Mouse (Mus musculus) right cerebral cortex, adult 2 months (tissue): ENCODE results near the gene Disp2.

Experiments used
- DNase-seq, 2 experiments: peaks; one replicate each; pipeline ENCODE4 v3.0.0; 2021 to 2022; ENCODE audit warnings: low spot score in 2 of 2

The Disp2 gene

DNA sequence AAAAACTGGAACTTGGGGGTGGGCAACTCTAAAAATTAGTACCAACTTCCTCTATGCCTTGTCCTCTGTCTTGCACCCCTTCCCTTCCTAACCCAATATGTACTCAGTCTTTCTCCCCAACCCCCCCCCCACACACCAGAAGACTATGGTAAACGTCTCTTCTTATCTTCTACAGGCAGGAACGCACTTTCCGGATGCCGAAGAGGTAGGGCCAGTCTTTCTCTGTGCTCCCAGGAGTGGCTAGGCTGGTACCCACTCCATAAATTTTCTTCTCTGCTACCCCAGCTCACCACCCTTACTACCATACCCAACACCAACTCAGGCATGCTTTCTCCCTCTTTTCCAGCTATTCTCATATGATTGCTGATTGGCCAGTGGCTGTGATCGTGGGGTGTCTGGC lies 7.0 kb downstream of the Disp2 start:
- no peak for DNase-seq

DNA sequence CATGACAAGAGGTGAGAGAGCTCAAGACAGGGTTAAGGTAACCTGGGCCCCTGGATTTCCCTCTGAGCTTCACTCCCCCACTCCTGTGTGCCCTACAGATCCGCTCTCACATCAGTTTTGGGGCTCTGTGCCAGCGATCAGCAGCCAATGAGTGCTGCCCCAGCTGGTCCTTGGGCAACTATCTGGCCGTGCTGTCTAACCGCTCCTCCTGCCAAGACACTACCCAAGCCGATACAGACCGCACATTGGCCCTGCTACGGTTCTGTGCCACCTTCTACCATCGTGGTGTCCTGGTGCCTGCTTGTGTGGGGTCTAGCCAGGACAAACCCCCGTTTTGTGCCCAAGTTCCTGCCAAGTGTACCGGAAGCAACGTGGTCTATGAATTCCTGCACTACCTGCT lies 10.0 kb downstream of the Disp2 start:
- no peak for DNase-seq

GRCm38 (mm10) chr2:118790221-118790550 lies 10.7 kb downstream of the Disp2 start:
- no peak for DNase-seq

- DNase-seq = peak; percentile 53 to 55
Observed at GRCm38 (mm10) chr2:118790551-118791525, 11.3 kb downstream of the Disp2 start.

GRCm38 (mm10) chr2:118791591-118792258 lies 12.2 kb downstream of the Disp2 start:
- DNase-seq = no peak

- DNase-seq = no peak
Observed at GRCm38 (mm10) chr2:118792259-118792613, 12.7 kb downstream of the Disp2 start.

DNA sequence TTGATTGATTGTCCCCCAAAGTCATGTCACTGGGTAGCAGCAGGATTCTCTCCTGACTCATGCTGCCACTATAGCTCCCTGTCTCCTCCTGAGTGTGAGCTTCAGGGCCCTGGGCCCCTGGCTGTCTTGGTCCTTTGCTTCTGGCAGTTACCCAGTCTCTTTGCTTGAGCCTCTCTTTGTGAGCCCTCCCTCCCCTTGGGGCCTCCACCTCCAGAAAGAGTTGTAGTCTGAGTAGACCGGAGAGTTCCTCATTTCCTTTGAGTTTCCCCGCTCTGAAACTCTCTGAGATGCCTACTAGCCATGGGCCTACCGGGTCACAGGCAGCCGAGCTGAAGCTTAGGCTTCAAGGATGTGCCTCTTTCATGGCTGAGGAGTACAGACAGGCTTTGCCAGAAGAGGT lies 14.1 kb downstream of the Disp2 start:
- no peak for DNase-seq

DNA sequence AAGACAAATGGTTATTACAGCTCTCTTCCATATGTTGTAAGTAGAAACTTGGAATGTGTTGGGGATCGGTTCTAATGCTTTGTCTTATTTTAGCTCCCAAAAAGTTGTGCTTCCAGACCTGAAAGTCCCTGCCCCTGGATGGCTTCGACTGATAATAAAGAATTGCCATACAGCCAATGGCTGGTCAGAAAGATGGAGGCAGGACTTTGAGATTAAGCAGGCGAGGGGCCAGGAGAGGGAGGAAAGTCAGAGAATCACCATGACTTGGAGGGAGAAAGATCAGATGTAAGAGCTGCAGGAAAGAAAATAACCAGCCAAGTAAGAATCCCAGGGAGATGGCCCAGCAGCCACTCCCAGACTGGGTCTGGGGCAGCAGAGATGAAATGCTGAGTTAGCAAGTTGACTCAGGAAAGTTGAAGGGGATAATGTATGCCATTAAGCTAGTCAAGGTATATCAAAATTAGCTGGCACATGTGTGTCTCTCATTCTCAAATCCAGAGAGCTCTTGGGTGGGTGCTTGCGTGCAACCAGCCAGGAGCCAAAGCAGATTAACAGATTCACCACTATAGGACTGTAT lies 23.1 kb downstream of the Disp2 start:
- DNase-seq = no peak

- no peak for DNase-seq
Observed at GRCm38 (mm10) chr2:118804474-118804873, 25.0 kb downstream of the Disp2 start.

- no peak for DNase-seq
Observed at GRCm38 (mm10) chr2:118805137-118805536, 25.6 kb downstream of the Disp2 start.

- no peak for DNase-seq
Observed at GRCm38 (mm10) chr2:118805756-118806155, 26.2 kb downstream of the Disp2 start.

- DNase-seq = no peak
Observed at GRCm38 (mm10) chr2:118806860-118807259, 27.3 kb downstream of the Disp2 start.

DNA sequence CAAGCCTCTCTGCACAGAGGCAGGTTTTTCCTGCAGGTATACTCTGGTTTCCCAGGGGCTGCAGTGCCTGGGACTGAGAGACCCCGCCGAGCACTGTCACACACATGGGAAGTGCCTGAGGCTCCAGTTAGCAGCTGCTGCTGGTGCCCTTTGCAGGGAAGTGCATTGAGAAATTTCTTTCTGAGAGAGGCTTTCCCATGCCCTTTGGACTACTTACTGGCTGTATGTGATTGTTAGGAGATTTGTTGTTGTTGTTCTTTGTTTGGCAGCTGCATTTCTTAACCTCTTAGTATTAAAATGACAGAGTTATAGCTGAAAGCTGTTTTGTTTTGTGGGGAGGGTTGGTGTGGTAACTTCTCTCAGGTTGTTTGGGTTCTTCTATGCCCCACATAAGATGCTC lies 31.3 kb downstream of the Disp2 start:
- no peak for DNase-seq

- no peak for DNase-seq
Observed at GRCm38 (mm10) chr2:118812724-118813123, 33.2 kb downstream of the Disp2 start.

GRCm38 (mm10) chr2:118813981-118814836 lies 34.7 kb downstream of the Disp2 start, which contains the start of gene Knstrn:
Knstrn (plus strand) TSS chr2:118814003.
- peak; percentile 83 to 90 for DNase-seq

GRCm38 (mm10) chr2:118822800-118823199 lies 43.3 kb downstream of the Disp2 start:
- DNase-seq = no peak

- no peak for DNase-seq
Observed at GRCm38 (mm10) chr2:118824396-118824795, 44.9 kb downstream of the Disp2 start.

GRCm38 (mm10) chr2:118829096-118829495 lies 49.6 kb downstream of the Disp2 start:
- no peak for DNase-seq

DNA sequence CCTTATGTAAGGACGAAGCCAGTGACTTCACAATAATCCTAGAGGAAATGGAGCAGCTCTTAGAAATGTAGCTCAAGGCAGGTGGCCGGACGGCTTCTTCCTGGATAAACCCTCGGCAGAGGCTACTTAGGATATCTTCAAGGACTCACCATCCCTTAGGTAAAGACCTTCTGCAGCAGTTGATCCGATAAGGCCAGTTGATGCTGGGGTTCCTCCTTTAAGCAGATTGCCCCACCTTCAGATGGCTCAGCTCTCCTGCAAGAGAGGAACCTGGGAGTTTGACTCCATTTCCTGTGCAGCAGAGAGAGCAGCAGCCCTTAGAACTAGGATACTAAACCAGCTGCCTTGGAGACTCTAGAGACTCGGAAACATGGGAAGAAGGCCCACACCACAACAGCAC lies 54.5 kb downstream of the Disp2 start:
- no peak for DNase-seq

GRCm38 (mm10) chr2:118835115-118835514 lies 55.6 kb downstream of the Disp2 start:
- DNase-seq = no peak

DNA sequence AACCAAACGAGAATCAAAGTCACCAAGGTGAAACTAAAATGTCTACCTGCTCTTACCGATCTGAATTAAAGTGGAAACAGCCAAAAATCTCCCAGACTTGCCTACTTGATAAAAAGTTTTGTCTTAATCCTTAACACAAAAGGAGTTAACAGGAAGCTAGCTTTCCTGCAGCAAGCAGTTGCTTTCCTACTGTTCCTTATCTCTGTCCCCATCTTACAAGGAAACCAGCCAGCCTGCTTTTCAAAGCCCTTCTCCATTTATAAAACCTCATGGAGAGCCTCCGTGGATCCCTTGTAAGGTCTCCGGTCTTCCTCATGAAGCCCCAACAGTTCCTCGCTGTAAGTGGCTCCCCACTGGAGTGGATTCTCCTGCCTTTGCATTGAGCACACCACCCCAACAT lies 58.8 kb downstream of the Disp2 start:
- DNase-seq = no peak

- no peak for DNase-seq
Observed at GRCm38 (mm10) chr2:118841186-118841585, 61.7 kb downstream of the Disp2 start.
